Mouse (Mus musculus) spleen, postnatal 10 days (tissue): ENCODE measurements around the gene Plcb2.

Experiments
- DNase-seq, 2 experiments: peaks; one replicate each; pipeline ENCODE4 v3.0.0; 2021 to 2022; ENCODE audit warnings: low spot score in 2 of 2

The Plcb2 gene

GRCm38 (mm10) chr2:118751896-118752791, 23.9 kb upstream of the Plcb2 start:
- peak in 1 of 2 experiments; percentile 14 for DNase-seq

- DNase-seq: peak in 1 of 2 experiments; percentile 9
Observed at GRCm38 (mm10) chr2:118750476-118750875, 22.2 kb upstream of the Plcb2 start.

GRCm38 (mm10) chr2:118749341-118749884, 21.2 kb upstream of the Plcb2 start:
- peak in 1 of 2 experiments; percentile 14 for DNase-seq

- DNase-seq: peak in 1 of 2 experiments; percentile 45
Observed at GRCm38 (mm10) chr2:118747301-118747960, 19.2 kb upstream of the Plcb2 start.

GRCm38 (mm10) chr2:118745915-118746901, 18.0 kb upstream of the Plcb2 start:
- peak; percentile 62 to 67 for DNase-seq

GRCm38 (mm10) chr2:118745232-118745884, 17.1 kb upstream of the Plcb2 start, which contains the start of gene Inafm2:
Gene Inafm2 (plus strand): TSS chr2:118745758.
- DNase-seq: peak; percentile 75 to 88

- DNase-seq: no peak
Observed at GRCm38 (mm10) chr2:118744621-118745020, 16.4 kb upstream of the Plcb2 start.

- DNase-seq: peak in 1 of 2 experiments; percentile 47
Observed at GRCm38 (mm10) chr2:118743261-118743943, 15.2 kb upstream of the Plcb2 start.

- DNase-seq: peak in 1 of 2 experiments; percentile 5
Observed at GRCm38 (mm10) chr2:118741183-118741582, 12.9 kb upstream of the Plcb2 start.

GRCm38 (mm10) chr2:118740341-118740740, 12.1 kb upstream of the Plcb2 start:
- DNase-seq: no peak

GRCm38 (mm10) chr2:118733341-118733740, 5.1 kb upstream of the Plcb2 start:
- DNase-seq: no peak

- DNase-seq: no peak
Observed at GRCm38 (mm10) chr2:118731981-118732380, 3.7 kb upstream of the Plcb2 start.

GRCm38 (mm10) chr2:118730622-118730915, 2.3 kb upstream of the Plcb2 start:
- DNase-seq: peak in 1 of 2 experiments; percentile 71

GRCm38 (mm10) chr2:118729816-118730621, 1.8 kb upstream of the Plcb2 start:
- DNase-seq: no peak

- DNase-seq: no peak
Observed at GRCm38 (mm10) chr2:118729194-118729593, 956 bp upstream of the Plcb2 start.

- DNase-seq: no peak
Observed at GRCm38 (mm10) chr2:118727911-118728310, 327 bp downstream of the Plcb2 start.

- no peak for DNase-seq
Observed at GRCm38 (mm10) chr2:118726873-118727272, 1.4 kb downstream of the Plcb2 start.

GRCm38 (mm10) chr2:118725511-118725910, 2.7 kb downstream of the Plcb2 start:
- DNase-seq: no peak
